Comparison of ENCODE assay signal across 24 mouse cellular contexts in genomic region chr10:62244067-62244466, GRCm38 (mm10). TPM values are rescaled to one million over a fixed set of nuclear protein-coding genes. Genes with fewer than 3 reads are reported as not detected.
A peak's percentile ranks its signal among the peaks of the same experiment; 100 is the strongest.
DNase-seq lines count a peak whose midpoint lies in the region; TF ChIP-seq lines count a peak whose summit lies in the region.
"Had no signal": no experiment of that assay in that cellular context is flagged by ENCODE, and none has a peak within 500 bp of the region (broad histone marks: within the 10 kb centered on the region; RNA-seq: fewer than 3 reads in every experiment).

No protein-coding gene starts in this region.

- H3K9ac ChIP-seq in CH12.LX (ENCODE audit: insufficient read depth, low read depth): no peak overlapping the region
- H3K9ac ChIP-seq: hindbrain, embryonic 12.5 days had no signal

- no peak overlapping the region for H3K4me2 ChIP-seq in CH12.LX (ENCODE audit: insufficient read depth, low read depth, poor library complexity, severe bottlenecking)
- H3K4me2 ChIP-seq: hindbrain, embryonic 12.5 days had no signal

- no peak overlapping the region for H3K4me3 ChIP-seq in CH12.LX (replicated peaks in 1 of 3; ENCODE audit: low read depth in 2 of 3, low read length in 2 of 3, poor library complexity in 1 of 3)
- H3K4me3 ChIP-seq: embryonic facial prominence, embryonic 10.5 days; gastrocnemius, adult 2 months; hindbrain, embryonic 12.5 days had no signal

- DNase-seq in adrenal gland, postnatal 25 days: peak; percentile 21
- DNase-seq in adrenal gland, adult 8-10 months: no peak
- DNase-seq in CH12.LX (ENCODE audit: extremely low read depth) (no peak), ZHBTc4 (ENCODE audit: low read depth, low spot score) (peak; percentile 31)
- no peak for DNase-seq in heart, adult 8-10 months (ENCODE audit: low spot score)
- no peak for DNase-seq in embryo, embryonic 9.5 days (ENCODE audit: extremely low spot score)
- DNase-seq: B cell, adult 2 months; cerebellum, adult 11-12 months; cerebellum, adult 9-10 months; cerebellum, postnatal 25 days; gastrocnemius, adult 2 months; gastrocnemius, postnatal 25 days; heart, postnatal 10 days; heart, postnatal 4 days; kidney, adult 9 months had no signal

- no peak for TF ChIP-seq EP300 in CH12.LX (IDR thresholded peaks at IDR 0.05; ENCODE audit: low read length)

- no peak for TF ChIP-seq CTCF in CH12.LX (conservative IDR thresholded peaks at IDR 0.05 in 1 of 2, IDR thresholded peaks at IDR 0.05 in 1 of 2; ENCODE audit: low read depth in 2 of 2, low read length in 2 of 2)

- H3K9me3 ChIP-seq in CH12.LX (replicated peaks; ENCODE audit: low read length): peaks cover 11% of the 10 kb centered on the region
- H3K9me3 ChIP-seq: embryonic facial prominence, embryonic 10.5 days; hindbrain, embryonic 12.5 days had no signal

- dilution Hi-C loops in CH12.LX (cut with MboI; ENCODE audit: extremely low pct_ligation_motif_present, extremely low pct_unique_long_range_greater_than_20kb, low sequenced_read_pairs): no loop called here

- H3K27ac ChIP-seq in CH12.LX (ENCODE audit: insufficient read depth, low read depth): no peak overlapping the region
- H3K27ac ChIP-seq: embryonic facial prominence, embryonic 10.5 days; gastrocnemius, adult 2 months; hindbrain, embryonic 12.5 days had no signal

- H3K27me3 ChIP-seq in CH12.LX (replicated peaks): peaks cover 8% of the 10 kb centered on the region
- H3K27me3 ChIP-seq: hindbrain, embryonic 12.5 days had no signal

- TF ChIP-seq RAD21 in CH12.LX (IDR thresholded peaks at IDR 0.05; ENCODE audit: low read depth, low read length): no peak

- H3K36me3 ChIP-seq in CH12.LX (replicated peaks in 1 of 2; ENCODE audit: control insufficient read depth in 1 of 2, insufficient read depth in 1 of 2, low read length in 1 of 2): no peaks in the 10 kb centered on the region
- H3K36me3 ChIP-seq: embryonic facial prominence, embryonic 10.5 days; hindbrain, embryonic 12.5 days had no signal

- in situ Hi-C loops in CH12.LX (cut with MboI; ENCODE audit: low pct_ligation_motif_present, low pct_unique_long_range_greater_than_20kb, low sequenced_read_pairs): loop anchor here (5.0 kb wide), 1 partner anchor 57 kb away; no protein-coding TSS in a partner anchor

- no peaks in the 10 kb centered on the region for H3K79me2 ChIP-seq in CH12.LX (replicated peaks; ENCODE audit: control insufficient read depth, extremely low read depth, insufficient read depth, poor library complexity, severe bottlenecking)

- H3K4me1 ChIP-seq in CH12.LX (ENCODE audit: control insufficient read depth in 1 of 2, insufficient read depth in 2 of 2): peaks cover 4 to 7% of the 10 kb centered on the region in 2 experiments
- H3K4me1 ChIP-seq: hindbrain, embryonic 12.5 days had no signal

- no peak for TF ChIP-seq POLR2A in CH12.LX (IDR thresholded peaks at IDR 0.05; ENCODE audit: low read depth, low read length)

TF ChIP-seq in CH12.LX, 34 proteins besides CTCF, POLR2A, EP300 and RAD21:
- TF ChIP-seq ETS1 (conservative IDR thresholded peaks at IDR 0.05; ENCODE audit: low read depth, low read length) (no peak), USF2 (conservative IDR thresholded peaks at IDR 0.05; ENCODE audit: low read depth, low read length) (no peak), SMC3 (IDR thresholded peaks at IDR 0.05; ENCODE audit: low read depth, low read length) (no peak), SIN3A (IDR thresholded peaks at IDR 0.05; ENCODE audit: low read length) (no peak), NELFE (IDR thresholded peaks at IDR 0.05; ENCODE audit: low read depth, low read length) (no peak), CHD2 (IDR thresholded peaks at IDR 0.05; ENCODE audit: low read length) (no peak), MAFK (IDR thresholded peaks at IDR 0.05; ENCODE audit: insufficient replicate concordance, low read length) (peak; percentile 67; the same call in 1 of the 2 replicates), PAX5 (IDR thresholded peaks at IDR 0.05; ENCODE audit: low read length) (no peak)
TF ChIP-seq in CH12.LX: peak in this region for 1.

RNA-seq across cellular contexts. Expression of gene Tacr2, which starts 8.2 kb away (rescaled TPM):
- total RNA-seq in adrenal gland, postnatal 25 days (2021): 36.1 and 52.0 TPM in 2 replicates
- total RNA-seq in adrenal gland, adult 8-10 months (2022): 10 to 100 TPM; 27.8 to 76.4 (median 46.5) TPM
- 0.04 TPM in 2 replicates for total RNA-seq in CH12.LX (2012; rRNA removed)
- total RNA-seq in CH12.LX (2014; rRNA removed): 0.14 and 0.24 TPM in 2 replicates
- polyA plus RNA-seq in CH12.LX (2012; ENCODE audit: insufficient read length, low read depth): 0.13 TPM in 1 of 2 replicates, not detected in the other
- not detected for total RNA-seq in heart, adult 8-10 months (2022)
- total RNA-seq: gastrocnemius, adult 2 months; gastrocnemius, postnatal 25 days; granulocyte monocyte progenitor cell, adult 5-6 weeks; heart, postnatal 10 days; heart, postnatal 4 days had no signal
- polyA plus RNA-seq: CD4-positive, CD25-positive, alpha-beta regulatory T cell, adult 4 months; embryonic facial prominence, embryonic 10.5 days; embryonic facial prominence, embryonic 14.5 days; forebrain, embryonic 14.5 days; heart, embryonic 14.5 days; hindbrain, embryonic 12.5 days; hindbrain, embryonic 16.5 days; inflammation-experienced regulatory T-cells, adult 6 months had no signal

RNA-seq across cellular contexts. Expression of gene Tspan15, which starts 13.0 kb away (rescaled TPM):
- 22.1 and 31.0 TPM in 2 replicates for total RNA-seq in adrenal gland, postnatal 25 days (2021)
- 10 to 100 TPM; 17.5 to 29.9 (median 21.7) TPM for total RNA-seq in adrenal gland, adult 8-10 months (2022)
- 0.08 and 0.30 TPM in 2 replicates for total RNA-seq in CH12.LX (2012; rRNA removed)
- 0.12 TPM in 1 of 2 replicates, not detected in the other for total RNA-seq in CH12.LX (2014; rRNA removed)
- polyA plus RNA-seq in CH12.LX (2012; ENCODE audit: insufficient read length, low read depth): not detected in 2 replicates
- total RNA-seq in heart, adult 8-10 months (2022): 1 to 10 TPM; 5.6 to 9.2 (median 7.0) TPM
- total RNA-seq: granulocyte monocyte progenitor cell, adult 5-6 weeks had no signal
- polyA plus RNA-seq: inflammation-experienced regulatory T-cells, adult 6 months had no signal

Comparison
In these comparisons a context has a peak if more than half of its experiments do, and no peak if none do; other contexts are left out.
1. DNase-seq: peak in adrenal gland, postnatal 25 days (single experiment) and ZHBTc4 (single experiment); none in adrenal gland, adult 8-10 months (single experiment), CH12.LX (single experiment), heart, adult 8-10 months (single experiment) and embryo, embryonic 9.5 days (single experiment).
2. RNA of gene Tacr2, which starts 8.2 kb away (total RNA-seq): 27.8 to 76.4 TPM in adrenal gland, adult 8-10 months and 36.1 to 52.0 TPM in adrenal gland, postnatal 25 days; 0.04 to 0.24 TPM in CH12.LX and not detected in heart, adult 8-10 months; every median in the first group is over 10 times any median in the second.
3. RNA of gene Tspan15, which starts 13.0 kb away (total RNA-seq): 22.1 to 31.0 TPM in adrenal gland, postnatal 25 days, 17.5 to 29.9 TPM in adrenal gland, adult 8-10 months and 5.6 to 9.2 TPM in heart, adult 8-10 months; 0.08 to 0.30 TPM in CH12.LX; every median in the first group is over 4 times any median in the second.